Mouse (Mus musculus) kidney, postnatal 0 days (tissue): Measurements from ENCODE around the gene Gm26661. TPM values are rescaled to one million over a fixed set of nuclear protein-coding genes. Genes with fewer than 3 reads are reported as not detected.

Experiments
- ATAC-seq: fragments of 200-750 bp; cut with Nextera tagmentation; replicated peaks from 2 replicates; pipeline ENCODE4 v1.8.0; 2017; ENCODE audit warnings: low read depth, moderate number of reproducible peaks, moderate TSS enrichment, moderate library complexity; ENCODE audit not compliant: low FRiP score
- DNase-seq: peaks from one replicate; pipeline ENCODE4 v3.0.0-alpha.2; 2016; ENCODE audit warnings: low spot score
- H3K27ac ChIP-seq: fragments of 300-500 bp; sonication (generic); 2 replicates; pipeline ENCODE4 v1.5.1; 2014; ENCODE audit warnings: mild to moderate bottlenecking
- H3K27me3 ChIP-seq: fragments of 300-500 bp; sonication (generic); 2 replicates; pipeline ENCODE4 v1.6.1; 2014; ENCODE audit warnings: low read length, mixed read lengths; ENCODE audit not compliant: insufficient read depth
- H3K36me3 ChIP-seq: fragments of 300-500 bp; sonication (generic); 2 replicates; pipeline ENCODE4 v1.6.1; 2014; ENCODE audit warnings: low read length, mixed read lengths; ENCODE audit not compliant: insufficient read depth
- H3K4me1 ChIP-seq: fragments of 300-500 bp; sonication (generic); replicated peaks from 2 replicates; pipeline ENCODE4 v1.6.1; 2014; ENCODE audit warnings: antibody characterized with exemption, low read length, mixed read lengths; ENCODE audit not compliant: insufficient read depth
- H3K4me2 ChIP-seq: fragments of 300-500 bp; sonication (generic); 2 replicates; pipeline ENCODE4 v1.6.1; 2014; ENCODE audit warnings: mild to moderate bottlenecking, low read length, moderate library complexity, mixed read lengths
- H3K4me3 ChIP-seq: fragments of 300-500 bp; sonication (generic); replicated peaks from 2 replicates; pipeline ENCODE4 v1.5.1; 2014; ENCODE audit warnings: low read depth, low read length
- H3K9ac ChIP-seq: fragments of 300-500 bp; sonication (generic); 2 replicates; pipeline ENCODE4 v1.6.1; 2014; ENCODE audit warnings: low read depth, low read length
- H3K9me3 ChIP-seq: fragments of 300-500 bp; sonication (generic); replicated peaks from 2 replicates; pipeline ENCODE4 v1.6.1; 2016; ENCODE audit warnings: low read length, inconsistent platforms, mixed read lengths
- CTCF ChIP-seq: IDR thresholded peaks from 2 replicates; pipeline ENCODE4 v1.5.1; 2016; ENCODE audit warnings: antibody characterized with exemption, low read depth, mild to moderate bottlenecking, moderate library complexity
- WGBS: fragments of 180-500 bp; shearing (Covaris S2); extraction: QIAGEN DNeasy Blood & Tissue Kit; methylation state at CpG from one replicate; pipeline ENCODE4 v1.1.7; 2014; 5-methylcytosine and 5-hydroxymethylcytosine counted together
- polyA plus RNA-seq: library from polyadenylated mRNA; unstranded; fragments of >200 nt; fragmentation: Nextera tagmentation; extraction: Ambion mirVana; gene quantifications from 2 replicates; pipeline ENCODE4 v1.2.1, GENCODE M21; 2015

The Gm26661 gene
- polyA plus RNA-seq: not detected in 2 replicates

GRCm38 (mm10) chr14:7791532-7792159, at the start of gene Gm26661:
Gene Gm26661 (plus strand): TSS chr14:7791587.
- Histone ChIP-seq H3K4me2 (peak within 1 kb of the TSS; percentile 66), H3K4me3 (peak within 1 kb of the TSS; percentile 31), H3K36me3 (no peaks in the 10 kb centered on the region), H3K4me1 (peaks cover 5% of the 10 kb centered on the region; the same call in 1 of the 2 replicates), H3K27ac (no peak within 1 kb of the TSS), H3K27me3 (no peaks in the 10 kb centered on the region), H3K9me3 (no peaks in the 10 kb centered on the region), H3K9ac (no peak within 1 kb of the TSS)
- ATAC-seq: peak; percentile 92
- DNase-seq: peak; percentile 74
- WGBS: under 1% methylated on average over 30 of the region's 30 CpGs
- peak; percentile 52 for TF ChIP-seq CTCF

GRCm38 (mm10) chr14:7748944-7749763, 42.2 kb upstream of the Gm26661 start:
- Histone ChIP-seq H3K27ac (no peak overlapping the region), H3K27me3 (no peaks in the 10 kb centered on the region), H3K9me3 (no peaks in the 10 kb centered on the region), H3K4me1 (no peaks in the 10 kb centered on the region), H3K36me3 (no peaks in the 10 kb centered on the region), H3K4me3 (no peak overlapping the region), H3K9ac (no peak overlapping the region), H3K4me2 (peak overlapping the region; percentile 32)
- peak; percentile 80 for ATAC-seq
- TF ChIP-seq CTCF: peak; percentile 87
- WGBS: 27% methylated on average over 11 of the region's 11 CpGs
- DNase-seq: peak; percentile 87

GRCm38 (mm10) chr14:7749764-7750089, 41.7 kb upstream of the Gm26661 start:
- no peak for TF ChIP-seq CTCF
- Histone ChIP-seq H3K27ac (no peak overlapping the region), H3K4me2 (peak overlapping the region; percentile 32), H3K27me3 (no peaks in the 10 kb centered on the region), H3K9ac (no peak overlapping the region), H3K4me3 (no peak overlapping the region), H3K36me3 (no peaks in the 10 kb centered on the region), H3K4me1 (no peaks in the 10 kb centered on the region), H3K9me3 (no peaks in the 10 kb centered on the region)
- WGBS: 13% methylated on average over 4 of the region's 4 CpGs
- ATAC-seq (peak; percentile 49; the same call in 1 of the 2 replicates), DNase-seq (no peak)

- TF ChIP-seq CTCF: peak; percentile 93
- WGBS: 12% methylated on average over 9 of the region's 9 CpGs
- peak; percentile 86 for DNase-seq
- Histone ChIP-seq H3K4me2 (no peak overlapping the region), H3K27me3 (no peaks in the 10 kb centered on the region), H3K9me3 (no peaks in the 10 kb centered on the region), H3K4me1 (no peaks in the 10 kb centered on the region), H3K27ac (no peak overlapping the region), H3K9ac (no peak overlapping the region), H3K4me3 (no peak overlapping the region), H3K36me3 (no peaks in the 10 kb centered on the region)
- peak; percentile 95 for ATAC-seq
These were observed 25.6 kb upstream of the Gm26661 start for GRCm38 (mm10) chr14:7765569-7766314.

GRCm38 (mm10) chr14:7773714-7774389, 17.5 kb upstream of the Gm26661 start:
- Histone ChIP-seq H3K9ac (no peak overlapping the region), H3K27me3 (no peaks in the 10 kb centered on the region), H3K4me3 (peak overlapping the region; percentile 34), H3K9me3 (no peaks in the 10 kb centered on the region), H3K4me1 (no peaks in the 10 kb centered on the region), H3K27ac (no peak overlapping the region; the same call in 1 of the 2 replicates), H3K36me3 (no peaks in the 10 kb centered on the region), H3K4me2 (peak overlapping the region; percentile 52)
- WGBS: 39% methylated on average over 24 of the region's 24 CpGs
- no peak for TF ChIP-seq CTCF
- DNase-seq (peak; percentile 81), ATAC-seq (peak; percentile 59; the same call in 1 of the 2 replicates)
